Mouse (Mus musculus) limb, embryonic 15.5 days (tissue): ENCODE data around the gene Hlcs. TPM values are rescaled to one million over a fixed set of nuclear protein-coding genes. Genes with fewer than 3 reads are reported as not detected.

Experiments
- ATAC-seq: fragments of 200-750 bp; cut with Nextera tagmentation; 2 replicates; pipeline ENCODE4 v1.8.0; 2017; ENCODE audit warnings: low read depth, moderate TSS enrichment; ENCODE audit not compliant: insufficient number of reproducible peaks, low FRiP score, low TSS enrichment
- H3K27ac ChIP-seq: fragments of 300-500 bp; sonication (generic); 2 replicates; pipeline ENCODE4 v1.5.1; 2015; ENCODE audit warnings: moderate library complexity, mild to moderate bottlenecking, inconsistent platforms
- H3K27me3 ChIP-seq: fragments of 300-500 bp; sonication (generic); 2 replicates; pipeline ENCODE4 v1.6.1; 2015; ENCODE audit warnings: inconsistent platforms
- H3K36me3 ChIP-seq: fragments of 300-500 bp; sonication (generic); 2 replicates; pipeline ENCODE4 v1.6.1; 2015; ENCODE audit warnings: inconsistent platforms
- H3K4me1 ChIP-seq: fragments of 300-500 bp; sonication (generic); 2 replicates; pipeline ENCODE4 v1.6.1; 2015; ENCODE audit warnings: inconsistent platforms
- H3K4me2 ChIP-seq: fragments of 300-500 bp; sonication (generic); 2 replicates; pipeline ENCODE4 v1.6.1; 2015; ENCODE audit warnings: mild to moderate bottlenecking, inconsistent platforms
- H3K4me3 ChIP-seq: fragments of 300-500 bp; sonication (generic); 2 replicates; pipeline ENCODE4 v1.5.1; 2015; ENCODE audit warnings: mild to moderate bottlenecking, inconsistent platforms
- H3K9ac ChIP-seq: fragments of 300-500 bp; sonication (generic); 2 replicates; pipeline ENCODE4 v1.6.1; 2015; ENCODE audit warnings: inconsistent platforms
- H3K9me3 ChIP-seq: fragments of 300-500 bp; sonication (generic); 2 replicates; pipeline ENCODE4 v1.6.1; 2016; ENCODE audit warnings: inconsistent platforms
- WGBS: fragments of 180-500 bp; shearing (Covaris S2); methylation state at CpG from one replicate; pipeline ENCODE4 v1.1.7; 2015; 5-methylcytosine and 5-hydroxymethylcytosine counted together
- polyA plus RNA-seq: library from polyadenylated mRNA; unstranded; fragments of >200 nt; fragmentation: Nextera tagmentation; extraction: Ambion mirVana; gene quantifications from 2 replicates; pipeline ENCODE4 v1.2.1, GENCODE M21; 2015

Gene Hlcs
- 7.8 and 8.5 TPM in 2 replicates for polyA plus RNA-seq

- Histone ChIP-seq H3K27me3 (no peaks in the 10 kb centered on the region), H3K36me3 (no peaks in the 10 kb centered on the region), H3K9ac (peak within 1 kb of the TSS; percentile 84), H3K9me3 (no peaks in the 10 kb centered on the region), H3K27ac (peak within 1 kb of the TSS; percentile 100), H3K4me2 (peak within 1 kb of the TSS; percentile 74), H3K4me3 (peak within 1 kb of the TSS; percentile 71), H3K4me1 (peaks cover 5% of the 10 kb centered on the region)
- ATAC-seq: peak; percentile 92
- under 1% methylated on average over 64 of the region's 64 CpGs for WGBS
Measured at GRCm38 (mm10) chr16:94313229-94314030, at the start of gene Hlcs. Gene Hlcs, minus strand, starts transcription at chr16:94313571.

DNA sequence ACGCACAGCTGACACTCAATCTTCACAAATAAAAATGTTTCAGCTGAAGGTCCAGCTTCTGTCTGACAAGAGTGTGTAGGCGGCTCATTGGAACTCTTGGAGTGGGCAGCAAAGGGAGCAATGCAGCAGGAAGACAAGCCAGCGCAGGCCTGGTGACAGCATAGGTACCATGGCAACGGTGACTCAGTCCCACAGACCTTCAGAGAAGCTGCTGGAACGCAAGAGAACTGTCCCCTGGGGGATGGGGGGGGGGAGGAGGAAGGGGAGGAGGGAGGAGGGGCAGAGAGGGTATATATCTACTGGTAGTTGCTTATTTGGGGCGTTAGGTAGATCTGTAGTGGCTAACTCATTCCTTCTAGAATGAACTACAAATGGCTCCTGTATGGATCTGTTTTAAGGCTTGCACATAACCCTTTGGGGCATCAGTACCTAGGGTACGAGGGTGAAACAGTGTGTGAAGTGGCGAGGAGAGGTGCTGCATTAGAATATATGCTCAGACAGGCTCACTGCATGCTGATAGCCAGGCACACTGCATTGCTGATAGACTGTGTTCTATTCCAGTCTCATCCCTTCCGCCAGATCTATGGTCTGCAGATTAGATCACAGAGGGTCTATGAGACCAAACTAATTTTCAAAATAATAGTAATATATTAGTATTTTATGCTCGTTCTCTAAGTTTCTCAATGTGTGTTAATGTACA is 49.0 kb upstream of the Hlcs start:
- Histone ChIP-seq H3K4me3 (no peak overlapping the region), H3K4me2 (no peak overlapping the region), H3K27ac (no peak overlapping the region), H3K27me3 (no peaks in the 10 kb centered on the region), H3K36me3 (peaks cover 12% of the 10 kb centered on the region; the same call in 1 of the 2 replicates), H3K4me1 (peaks cover 3% of the 10 kb centered on the region; the same call in 1 of the 2 replicates), H3K9ac (no peak overlapping the region), H3K9me3 (no peaks in the 10 kb centered on the region)
- ATAC-seq: no peak; the same call in 1 of the 2 replicates
- WGBS: 47% methylated on average over 10 of the region's 10 CpGs

DNA sequence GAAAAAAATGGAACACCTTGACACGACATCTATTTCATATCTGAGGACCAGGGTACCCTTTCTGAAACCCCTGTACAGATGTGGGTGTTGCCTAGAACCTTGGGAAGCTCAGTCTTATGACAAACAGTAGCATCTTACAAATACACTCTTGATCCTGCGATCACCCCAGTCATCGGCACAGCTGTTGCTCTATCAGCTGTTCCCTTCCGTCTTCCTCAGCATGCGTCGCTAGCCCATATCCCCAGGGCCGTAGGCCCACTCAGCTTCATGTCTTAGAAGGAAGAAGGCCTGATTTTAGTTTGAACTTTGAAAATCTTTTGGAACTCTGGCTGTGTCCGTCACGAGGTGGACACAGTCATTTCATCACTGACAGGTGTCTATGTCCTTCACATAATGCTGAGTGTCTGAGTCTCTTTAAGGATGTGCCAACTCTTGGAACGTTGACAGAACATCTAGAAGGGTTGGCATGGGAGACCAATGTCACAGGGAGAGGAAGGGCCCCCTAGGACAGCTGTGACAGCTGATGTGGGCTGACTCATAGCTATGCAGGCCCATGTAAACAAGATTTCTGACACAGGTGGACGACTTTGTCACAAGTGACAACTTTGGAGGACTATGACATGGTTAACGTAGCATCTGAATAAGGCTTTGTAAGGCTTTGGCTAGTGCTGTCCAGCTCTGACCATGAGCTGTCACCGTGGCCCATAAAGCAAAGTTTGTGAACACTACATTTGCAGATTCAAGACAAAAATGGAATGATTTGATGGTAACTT is 47.4 kb upstream of the Hlcs start:
- no peak overlapping the region for H3K4me3 ChIP-seq
- H3K9me3 ChIP-seq: no peaks in the 10 kb centered on the region
- H3K9ac ChIP-seq: no peak overlapping the region
- H3K27ac ChIP-seq: no peak overlapping the region
- H3K4me1 ChIP-seq: peaks cover 3% of the 10 kb centered on the region; the same call in 1 of the 2 replicates
- ATAC-seq: peak; percentile 49; the same call in 1 of the 2 replicates
- no peaks in the 10 kb centered on the region for H3K27me3 ChIP-seq
- WGBS: 82% methylated on average over 13 of the region's 13 CpGs
- 0 out of 2 replicates have a peak, but pooled peaks cover 9% of the 10 kb centered on the region for H3K36me3 ChIP-seq
- no peak overlapping the region for H3K4me2 ChIP-seq

DNA sequence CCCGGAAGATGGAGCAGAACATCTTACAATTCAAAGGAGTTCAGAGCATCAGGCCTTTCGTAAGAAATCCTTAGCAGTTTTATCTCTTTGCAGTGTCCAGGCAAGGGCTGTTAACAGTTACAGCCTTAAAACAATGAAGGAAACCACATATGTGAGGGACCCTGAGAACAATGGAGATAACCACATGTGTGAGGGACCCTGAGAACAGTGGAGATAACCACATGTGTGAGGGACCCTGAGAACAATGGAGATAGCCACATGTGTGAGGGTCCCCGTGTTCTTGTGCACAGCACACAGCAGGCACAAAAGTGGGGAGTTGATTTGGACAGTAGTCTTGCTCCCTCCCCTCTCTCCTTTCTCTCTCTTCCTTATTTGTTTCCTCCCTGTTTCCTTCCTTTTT is 44.7 kb upstream of the Hlcs start:
- no peak for ATAC-seq
- no peaks in the 10 kb centered on the region for H3K27me3 ChIP-seq
- no peak overlapping the region for H3K9ac ChIP-seq
- H3K4me2 ChIP-seq: no peak overlapping the region
- no peak overlapping the region for H3K27ac ChIP-seq
- H3K36me3 ChIP-seq: no peaks in the 10 kb centered on the region
- no peak overlapping the region for H3K4me3 ChIP-seq
- WGBS: 87% methylated on average over 3 of the region's 3 CpGs
- peaks cover 3% of the 10 kb centered on the region; the same call in 1 of the 2 replicates for H3K4me1 ChIP-seq
- H3K9me3 ChIP-seq: no peaks in the 10 kb centered on the region

DNA sequence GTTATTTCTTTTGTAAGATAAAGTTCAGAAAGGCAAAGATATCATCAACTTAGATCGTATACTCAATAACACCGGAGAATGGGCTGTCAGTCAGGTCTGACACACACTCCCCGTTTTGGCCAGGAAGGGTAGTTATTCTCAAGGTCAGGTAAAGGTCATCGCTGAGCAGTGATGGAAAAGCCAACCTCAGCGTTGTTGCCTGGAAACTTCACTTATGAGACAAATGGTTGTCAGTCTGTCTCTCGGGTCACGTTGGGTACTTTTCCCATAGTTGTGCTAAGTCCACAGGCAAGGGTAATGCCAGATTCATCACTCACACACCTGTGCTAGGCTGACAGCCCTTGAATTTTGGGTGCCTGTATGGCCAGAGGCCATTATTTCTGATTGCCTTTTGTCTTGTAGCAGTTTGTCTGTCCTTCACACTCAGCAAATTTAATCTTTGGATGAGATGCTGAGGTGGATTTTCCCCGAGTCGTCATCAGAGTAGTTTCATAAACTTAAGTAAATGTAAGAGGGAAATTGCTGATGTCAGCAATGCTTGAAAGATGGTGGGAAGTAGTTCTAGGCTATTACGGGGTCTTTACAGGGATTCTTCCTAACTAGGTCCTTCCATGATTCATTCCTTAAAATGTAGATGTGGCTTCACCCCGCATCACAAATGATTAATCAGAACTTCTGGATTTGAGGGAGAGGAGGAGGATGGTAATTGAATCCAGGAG is 43.6 kb upstream of the Hlcs start:
- H3K4me3 ChIP-seq: no peak overlapping the region
- no peak for ATAC-seq
- 62% methylated on average over 11 of the region's 11 CpGs for WGBS
- no peaks in the 10 kb centered on the region for H3K9me3 ChIP-seq
- no peak overlapping the region for H3K4me2 ChIP-seq
- H3K9ac ChIP-seq: no peak overlapping the region
- H3K36me3 ChIP-seq: no peaks in the 10 kb centered on the region
- no peak overlapping the region for H3K27ac ChIP-seq
- H3K4me1 ChIP-seq: no peaks in the 10 kb centered on the region
- H3K27me3 ChIP-seq: no peaks in the 10 kb centered on the region

DNA sequence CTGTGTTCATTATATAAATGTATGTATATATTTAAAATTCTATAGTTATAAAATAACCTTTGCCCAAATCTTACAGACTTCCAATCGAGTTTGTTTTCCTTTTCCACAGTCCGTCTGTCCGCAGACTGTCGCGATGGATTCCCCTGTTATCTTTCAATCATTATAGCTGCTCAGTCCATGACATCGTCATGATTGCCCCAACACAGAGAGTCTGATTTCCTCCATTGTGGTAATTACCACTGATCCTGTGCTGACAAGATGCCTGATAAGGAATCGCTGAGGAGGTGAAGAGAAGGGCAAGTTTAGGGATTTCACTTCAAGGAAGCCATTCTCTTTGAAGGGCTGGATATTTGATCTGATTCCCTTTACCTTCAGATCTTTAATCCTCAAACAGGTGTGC is 42.7 kb upstream of the Hlcs start:
- ATAC-seq: no peak
- Histone ChIP-seq H3K4me1 (no peaks in the 10 kb centered on the region), H3K4me3 (no peak overlapping the region), H3K9me3 (no peaks in the 10 kb centered on the region), H3K9ac (no peak overlapping the region), H3K27ac (no peak overlapping the region), H3K27me3 (no peaks in the 10 kb centered on the region), H3K4me2 (no peak overlapping the region), H3K36me3 (no peaks in the 10 kb centered on the region)
- WGBS: 43% methylated on average over 7 of the region's 7 CpGs

GRCm38 (mm10) chr16:94354450-94354849 is 41.1 kb upstream of the Hlcs start:
- H3K27me3 ChIP-seq: no peaks in the 10 kb centered on the region
- 27% methylated on average over 9 of the region's 9 CpGs for WGBS
- H3K4me1 ChIP-seq: peaks cover 7% of the 10 kb centered on the region; the same call in 1 of the 2 replicates
- no peak overlapping the region for H3K9ac ChIP-seq
- no peak overlapping the region for H3K4me2 ChIP-seq
- no peaks in the 10 kb centered on the region for H3K36me3 ChIP-seq
- ATAC-seq: no peak
- H3K9me3 ChIP-seq: no peaks in the 10 kb centered on the region
- H3K27ac ChIP-seq: no peak overlapping the region
- no peak overlapping the region for H3K4me3 ChIP-seq

- no peak overlapping the region for H3K4me2 ChIP-seq
- no peak overlapping the region for H3K27ac ChIP-seq
- no peaks in the 10 kb centered on the region for H3K36me3 ChIP-seq
- ATAC-seq: no peak
- no peak overlapping the region for H3K9ac ChIP-seq
- 53% methylated on average over 10 of the region's 10 CpGs for WGBS
- no peaks in the 10 kb centered on the region for H3K9me3 ChIP-seq
- peaks cover 7% of the 10 kb centered on the region; the same call in 1 of the 2 replicates for H3K4me1 ChIP-seq
- no peaks in the 10 kb centered on the region for H3K27me3 ChIP-seq
- no peak overlapping the region for H3K4me3 ChIP-seq
Measured at GRCm38 (mm10) chr16:94350287-94350677, 36.9 kb upstream of the Hlcs start.

GRCm38 (mm10) chr16:94349588-94350286 is 36.4 kb upstream of the Hlcs start:
- peaks cover 7% of the 10 kb centered on the region; the same call in 1 of the 2 replicates for H3K4me1 ChIP-seq
- no peak overlapping the region for H3K4me2 ChIP-seq
- no peaks in the 10 kb centered on the region for H3K27me3 ChIP-seq
- no peak overlapping the region for H3K9ac ChIP-seq
- peak overlapping the region; percentile 38; the same call in 1 of the 2 replicates for H3K27ac ChIP-seq
- ATAC-seq: no peak; the same call in 1 of the 2 replicates
- H3K36me3 ChIP-seq: no peaks in the 10 kb centered on the region
- H3K9me3 ChIP-seq: no peaks in the 10 kb centered on the region
- no peak overlapping the region for H3K4me3 ChIP-seq
- 58% methylated on average over 11 of the region's 11 CpGs for WGBS

DNA sequence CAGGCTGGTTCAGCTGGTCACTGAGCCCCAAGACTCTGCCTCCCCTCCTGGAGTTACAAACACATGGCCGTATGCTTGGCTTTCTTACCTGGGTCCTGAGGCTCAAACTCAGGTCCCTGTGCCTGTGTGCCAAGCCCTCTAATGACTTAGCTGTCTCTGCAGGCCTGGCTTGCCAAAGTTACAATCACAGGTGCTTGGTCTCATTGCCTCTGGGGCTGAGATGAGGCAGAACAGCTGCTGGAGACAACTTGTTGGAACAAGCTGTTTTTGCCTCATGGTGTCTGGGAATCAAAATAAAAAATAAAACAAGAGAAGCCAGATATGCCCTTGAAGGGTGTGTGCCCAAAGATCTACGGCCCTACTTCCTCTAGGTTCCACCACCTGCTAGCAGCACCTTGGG is 35.4 kb upstream of the Hlcs start:
- Histone ChIP-seq H3K4me2 (no peak overlapping the region), H3K27me3 (no peaks in the 10 kb centered on the region), H3K9me3 (no peaks in the 10 kb centered on the region), H3K9ac (no peak overlapping the region), H3K36me3 (no peaks in the 10 kb centered on the region), H3K4me3 (no peak overlapping the region), H3K4me1 (peaks cover 7% of the 10 kb centered on the region; the same call in 1 of the 2 replicates), H3K27ac (no peak overlapping the region)
- 65% methylated on average over 2 of the region's 2 CpGs for WGBS
- ATAC-seq: no peak
